Mouse (Mus musculus) midbrain, embryonic 15.5 days (tissue): ENCODE results near the gene Rnasek. TPM values are rescaled to one million over a fixed set of nuclear protein-coding genes. Genes with fewer than 3 reads are reported as not detected.

Experiments
- ATAC-seq: fragments of 200-750 bp; cut with Nextera tagmentation; replicated peaks from 2 replicates; pipeline ENCODE4 v1.8.0; 2017; ENCODE audit warnings: moderate TSS enrichment
- H3K27ac ChIP-seq: fragments of 300-500 bp; sonication (generic); 2 replicates; pipeline ENCODE4 v1.5.1; 2015; ENCODE audit warnings: mild to moderate bottlenecking, inconsistent platforms
- H3K27me3 ChIP-seq: fragments of 300-500 bp; sonication (generic); replicated peaks from 2 replicates; pipeline ENCODE4 v1.6.1; 2015; ENCODE audit warnings: inconsistent platforms
- H3K36me3 ChIP-seq: fragments of 300-500 bp; sonication (generic); replicated peaks from 2 replicates; pipeline ENCODE4 v1.6.1; 2015; ENCODE audit warnings: inconsistent platforms
- H3K4me1 ChIP-seq: fragments of 300-500 bp; sonication (generic); 2 replicates; pipeline ENCODE4 v1.6.1; 2015; ENCODE audit warnings: inconsistent platforms
- H3K4me2 ChIP-seq: fragments of 300-500 bp; sonication (generic); 2 replicates; pipeline ENCODE4 v1.6.1; 2015; ENCODE audit warnings: inconsistent platforms, mild to moderate bottlenecking, moderate library complexity
- H3K4me3 ChIP-seq: fragments of 300-500 bp; sonication (generic); 2 replicates; pipeline ENCODE4 v1.5.1; 2015; ENCODE audit warnings: mild to moderate bottlenecking, inconsistent platforms
- H3K9ac ChIP-seq: fragments of 300-500 bp; sonication (generic); 2 replicates; pipeline ENCODE4 v1.6.1; 2015; ENCODE audit warnings: mild to moderate bottlenecking, inconsistent platforms
- H3K9me3 ChIP-seq: fragments of 300-500 bp; sonication (generic); 2 replicates; pipeline ENCODE4 v1.6.1; 2016; ENCODE audit warnings: inconsistent platforms
- WGBS: fragments of 180-500 bp; shearing (Covaris S2); methylation state at CpG from one replicate; pipeline ENCODE4 v1.1.7; 2015; ENCODE audit warnings: mixed read lengths; 5-methylcytosine and 5-hydroxymethylcytosine counted together
- polyA plus RNA-seq: library from polyadenylated mRNA; unstranded; fragments of >200 nt; fragmentation: Nextera tagmentation; extraction: Ambion mirVana; gene quantifications from 2 replicates; pipeline ENCODE4 v1.2.1, GENCODE M21; 2015

Gene Rnasek
- polyA plus RNA-seq, 1 experiment from 2014 or later: 366 TPM

- H3K27ac ChIP-seq: no peak overlapping the region
- H3K4me3 ChIP-seq: no peak overlapping the region
- no peak for ATAC-seq
- 15% methylated on average over 9 of the region's 9 CpGs for WGBS
- no peak overlapping the region for H3K9ac ChIP-seq
- peaks cover 26% of the 10 kb centered on the region for H3K4me1 ChIP-seq
- H3K36me3 ChIP-seq: 0 out of 2 replicates have a peak, but pooled peaks cover 6% of the 10 kb centered on the region
- no peaks in the 10 kb centered on the region for H3K9me3 ChIP-seq
- peaks cover 38% of the 10 kb centered on the region for H3K27me3 ChIP-seq
- H3K4me2 ChIP-seq: peak overlapping the region; percentile 59; the same call in 1 of the 2 replicates
These were observed 26.7 kb downstream of the Rnasek start for GRCm38 (mm10) chr11:70212896-70213295.

DNA sequence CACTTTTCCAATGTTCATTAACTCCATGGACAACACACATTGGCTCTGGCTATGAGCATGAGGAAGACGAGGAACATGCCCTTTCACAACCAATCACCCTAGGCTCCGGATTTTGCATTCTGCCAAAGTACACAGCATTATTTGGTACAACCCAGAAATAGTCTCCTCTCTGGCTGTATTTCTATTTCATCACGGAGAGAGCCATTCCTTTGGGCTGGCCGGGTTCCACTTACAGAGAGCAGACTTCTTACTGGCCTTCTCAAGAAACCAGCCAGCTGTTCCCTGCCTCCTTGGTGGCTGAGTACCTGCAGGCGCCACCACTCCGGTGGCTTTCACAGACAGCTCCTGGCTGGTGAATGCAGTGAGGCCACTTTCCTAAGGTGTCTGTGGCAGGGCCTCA is 27.2 kb downstream of the Rnasek start, which contains the start of gene Slc16a11:
Gene Slc16a11, plus strand, starts transcription at position 330 of the 400 bp plus-strand sequence.
- WGBS: 68% methylated on average over 6 of the region's 6 CpGs
- Histone ChIP-seq H3K9ac (peak within 1 kb of the TSS; percentile 27; the same call in 1 of the 2 replicates), H3K27ac (no peak within 1 kb of the TSS), H3K27me3 (peaks cover 36% of the 10 kb centered on the region), H3K36me3 (0 out of 2 replicates have a peak, but pooled peaks cover 5% of the 10 kb centered on the region), H3K4me1 (peaks cover 26% of the 10 kb centered on the region), H3K9me3 (no peaks in the 10 kb centered on the region), H3K4me3 (peak within 1 kb of the TSS; percentile 33), H3K4me2 (peak within 1 kb of the TSS; percentile 59)
- no peak for ATAC-seq

GRCm38 (mm10) chr11:70211972-70212371 is 27.7 kb downstream of the Rnasek start:
- WGBS: 69% methylated on average over 6 of the region's 6 CpGs
- no peak overlapping the region for H3K9ac ChIP-seq
- H3K4me3 ChIP-seq: no peak overlapping the region
- no peaks in the 10 kb centered on the region for H3K9me3 ChIP-seq
- peaks cover 35% of the 10 kb centered on the region for H3K27me3 ChIP-seq
- peaks cover 26% of the 10 kb centered on the region for H3K4me1 ChIP-seq
- no peak overlapping the region for H3K4me2 ChIP-seq
- 0 out of 2 replicates have a peak, but pooled peaks cover under 1% of the 10 kb centered on the region for H3K36me3 ChIP-seq
- ATAC-seq: no peak
- no peak overlapping the region for H3K27ac ChIP-seq

DNA sequence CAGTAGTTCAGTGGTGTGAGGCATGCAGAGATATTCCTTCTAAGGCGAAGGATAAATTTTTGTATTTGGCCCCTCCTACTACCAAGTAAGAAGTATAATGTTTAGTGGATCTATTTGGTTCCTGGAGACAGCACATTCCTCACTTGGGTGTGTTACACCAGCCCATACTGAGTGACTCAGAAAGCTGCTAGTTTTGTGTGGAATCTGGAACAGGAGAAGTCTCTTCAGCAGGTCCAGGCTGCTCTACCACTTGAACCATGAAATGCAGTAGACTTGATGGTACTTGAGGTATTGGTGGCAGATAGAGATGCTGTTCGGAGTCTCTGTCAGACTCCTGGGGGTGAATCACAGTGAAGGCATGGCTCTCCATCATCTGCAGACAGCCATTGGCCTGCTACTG is 29.0 kb downstream of the Rnasek start:
- peaks cover 23% of the 10 kb centered on the region for H3K27me3 ChIP-seq
- no peak overlapping the region for H3K4me2 ChIP-seq
- WGBS: 93% methylated on average over 2 of the region's 2 CpGs
- no peaks in the 10 kb centered on the region for H3K36me3 ChIP-seq
- H3K9ac ChIP-seq: no peak overlapping the region
- peaks cover 25% of the 10 kb centered on the region for H3K4me1 ChIP-seq
- H3K27ac ChIP-seq: no peak overlapping the region
- H3K4me3 ChIP-seq: no peak overlapping the region
- no peaks in the 10 kb centered on the region for H3K9me3 ChIP-seq
- ATAC-seq: no peak

DNA sequence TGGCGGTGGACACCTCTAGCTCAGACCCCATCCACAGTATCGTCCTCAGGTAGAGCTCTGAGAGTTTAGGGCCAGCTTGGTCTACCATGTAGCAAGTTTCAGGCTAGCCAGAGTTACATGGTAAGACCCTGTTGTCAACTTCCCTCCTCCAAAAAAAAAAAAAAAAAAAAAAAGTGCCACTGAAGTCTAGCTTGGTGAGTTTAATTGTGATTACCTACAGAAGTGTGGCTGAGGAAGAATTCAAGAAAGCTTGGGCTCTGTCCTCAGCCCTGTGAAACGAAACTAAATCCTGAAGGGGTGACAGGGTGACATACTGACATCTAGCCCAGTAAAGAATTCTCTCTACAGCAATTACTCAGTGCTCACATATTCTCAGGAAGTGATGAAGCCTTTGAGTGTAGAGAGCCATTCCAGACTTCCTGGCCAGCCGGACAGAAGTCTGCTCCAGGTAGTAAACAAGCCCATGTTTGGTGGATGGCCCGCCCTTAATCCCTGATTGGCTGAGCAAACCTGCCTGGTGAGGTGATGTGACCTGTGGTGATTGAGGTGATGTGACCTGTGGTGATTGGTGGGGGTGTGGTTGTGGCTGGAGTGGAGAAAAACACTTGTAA is 30.8 kb downstream of the Rnasek start:
- no peak overlapping the region for H3K9ac ChIP-seq
- no peak overlapping the region for H3K27ac ChIP-seq
- peaks cover 8% of the 10 kb centered on the region for H3K27me3 ChIP-seq
- H3K4me3 ChIP-seq: no peak overlapping the region
- 85% methylated on average over 5 of the region's 5 CpGs for WGBS
- H3K36me3 ChIP-seq: no peaks in the 10 kb centered on the region
- peaks cover 13% of the 10 kb centered on the region for H3K4me1 ChIP-seq
- ATAC-seq: no peak
- H3K4me2 ChIP-seq: no peak overlapping the region
- H3K9me3 ChIP-seq: no peaks in the 10 kb centered on the region

DNA sequence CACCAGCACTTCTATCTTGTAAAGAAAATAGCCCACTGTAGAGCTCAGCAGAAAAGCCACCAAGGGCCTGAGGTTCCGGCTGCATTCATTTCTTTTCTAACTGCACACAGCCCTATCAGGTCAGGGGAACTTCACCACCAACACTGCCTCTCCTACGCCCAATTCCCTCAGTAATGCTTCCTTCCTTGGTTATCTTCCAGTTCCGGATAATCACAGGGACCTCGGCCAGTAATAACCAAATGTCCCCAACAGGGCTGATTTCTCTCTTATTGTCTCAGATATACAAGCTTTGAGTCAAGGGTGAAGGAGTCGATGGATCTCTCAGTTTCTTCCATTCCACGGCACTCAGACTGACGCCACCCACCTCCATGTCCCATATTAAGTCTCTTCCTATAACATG is 32.4 kb downstream of the Rnasek start:
- no peak overlapping the region for H3K9ac ChIP-seq
- H3K9me3 ChIP-seq: no peaks in the 10 kb centered on the region
- no peaks in the 10 kb centered on the region for H3K4me1 ChIP-seq
- no peak for ATAC-seq
- peaks cover under 1% of the 10 kb centered on the region for H3K27me3 ChIP-seq
- H3K36me3 ChIP-seq: no peaks in the 10 kb centered on the region
- no peak overlapping the region for H3K4me3 ChIP-seq
- 87% methylated on average over 7 of the region's 7 CpGs for WGBS
- H3K27ac ChIP-seq: no peak overlapping the region
- no peak overlapping the region for H3K4me2 ChIP-seq

DNA sequence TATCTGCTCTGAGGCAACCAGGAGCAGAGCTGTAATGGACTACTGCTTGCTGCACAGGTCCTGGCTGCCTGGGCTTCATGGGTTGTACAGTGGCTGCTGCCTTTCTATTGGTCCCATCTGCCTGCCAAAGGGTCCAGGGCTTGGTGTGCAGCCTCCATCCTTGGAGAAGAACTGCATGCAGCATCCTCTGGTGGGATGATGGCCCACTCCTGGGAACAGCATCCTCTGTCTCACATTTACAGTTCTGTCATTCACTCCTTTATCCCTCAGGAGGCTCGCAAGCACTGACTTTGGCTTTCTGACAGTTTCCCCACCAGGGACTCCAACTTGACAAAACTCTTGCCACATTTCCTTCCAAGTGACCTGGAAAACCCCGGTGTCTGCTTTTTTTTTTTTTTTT is 32.8 kb downstream of the Rnasek start:
- H3K27me3 ChIP-seq: no peaks in the 10 kb centered on the region
- H3K36me3 ChIP-seq: no peaks in the 10 kb centered on the region
- H3K4me1 ChIP-seq: no peaks in the 10 kb centered on the region
- H3K4me3 ChIP-seq: no peak overlapping the region
- H3K4me2 ChIP-seq: no peak overlapping the region
- ATAC-seq: no peak
- H3K9ac ChIP-seq: no peak overlapping the region
- no peak overlapping the region for H3K27ac ChIP-seq
- H3K9me3 ChIP-seq: no peaks in the 10 kb centered on the region
- 90% methylated on average over 2 of the region's 2 CpGs for WGBS

DNA sequence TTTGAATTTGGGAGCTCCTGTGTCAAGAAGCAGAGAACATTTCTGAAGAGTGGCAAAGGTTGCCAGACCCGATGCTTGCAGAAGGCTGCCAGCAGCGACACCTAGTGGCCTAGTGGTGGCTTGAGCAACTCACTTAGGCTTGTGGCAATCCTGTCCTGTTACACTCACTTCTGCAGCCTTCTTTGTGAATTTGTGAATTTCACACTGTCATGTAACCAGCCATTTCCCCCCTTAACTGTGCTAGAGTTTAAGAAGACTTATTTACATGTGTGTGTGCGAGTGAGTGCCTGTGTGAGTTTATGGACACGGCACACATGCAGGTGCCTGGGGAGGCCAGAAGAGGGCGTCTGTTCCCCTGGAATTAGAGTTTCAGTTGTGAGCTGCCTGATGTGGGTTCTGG is 38.0 kb downstream of the Rnasek start:
- WGBS: 43% methylated on average over 5 of the region's 5 CpGs
- no peak overlapping the region for H3K9ac ChIP-seq
- H3K27me3 ChIP-seq: no peaks in the 10 kb centered on the region
- H3K4me3 ChIP-seq: no peak overlapping the region
- H3K4me2 ChIP-seq: no peak overlapping the region
- H3K9me3 ChIP-seq: no peaks in the 10 kb centered on the region
- no peak overlapping the region for H3K27ac ChIP-seq
- no peak for ATAC-seq
- H3K36me3 ChIP-seq: no peaks in the 10 kb centered on the region
- no peaks in the 10 kb centered on the region for H3K4me1 ChIP-seq

GRCm38 (mm10) chr11:70200036-70200608 is 39.5 kb downstream of the Rnasek start:
- ATAC-seq: no peak
- H3K27me3 ChIP-seq: no peaks in the 10 kb centered on the region
- no peaks in the 10 kb centered on the region for H3K9me3 ChIP-seq
- H3K4me2 ChIP-seq: no peak overlapping the region
- H3K4me3 ChIP-seq: no peak overlapping the region
- no peaks in the 10 kb centered on the region for H3K36me3 ChIP-seq
- H3K27ac ChIP-seq: no peak overlapping the region
- H3K4me1 ChIP-seq: no peaks in the 10 kb centered on the region
- 91% methylated on average over 5 of the region's 5 CpGs for WGBS
- H3K9ac ChIP-seq: no peak overlapping the region

DNA sequence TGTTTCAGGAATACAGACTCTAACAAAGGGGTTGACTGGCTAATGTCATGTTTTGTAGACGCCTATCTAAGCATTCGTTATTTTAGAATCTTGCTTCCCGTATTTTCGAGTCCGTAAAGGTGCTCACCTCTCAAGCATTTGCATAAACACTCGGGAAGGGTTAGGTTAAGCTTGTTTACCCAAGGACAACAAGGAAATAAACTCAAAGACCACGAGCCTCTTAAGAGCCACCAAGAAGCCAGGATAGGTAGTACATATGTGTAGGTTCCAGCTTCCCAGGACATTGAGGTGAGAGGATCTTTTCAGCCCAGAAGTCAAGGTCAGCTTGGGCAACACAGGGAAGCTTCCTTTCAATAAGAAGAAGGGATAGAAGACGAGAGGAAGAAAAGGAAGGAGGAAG is 40.5 kb downstream of the Rnasek start:
- Histone ChIP-seq H3K4me1 (no peaks in the 10 kb centered on the region), H3K4me3 (no peak overlapping the region), H3K27me3 (no peaks in the 10 kb centered on the region), H3K9me3 (no peaks in the 10 kb centered on the region), H3K9ac (no peak overlapping the region), H3K27ac (no peak overlapping the region), H3K4me2 (no peak overlapping the region), H3K36me3 (no peaks in the 10 kb centered on the region)
- no peak for ATAC-seq
- WGBS: 83% methylated on average over 8 of the region's 8 CpGs

DNA sequence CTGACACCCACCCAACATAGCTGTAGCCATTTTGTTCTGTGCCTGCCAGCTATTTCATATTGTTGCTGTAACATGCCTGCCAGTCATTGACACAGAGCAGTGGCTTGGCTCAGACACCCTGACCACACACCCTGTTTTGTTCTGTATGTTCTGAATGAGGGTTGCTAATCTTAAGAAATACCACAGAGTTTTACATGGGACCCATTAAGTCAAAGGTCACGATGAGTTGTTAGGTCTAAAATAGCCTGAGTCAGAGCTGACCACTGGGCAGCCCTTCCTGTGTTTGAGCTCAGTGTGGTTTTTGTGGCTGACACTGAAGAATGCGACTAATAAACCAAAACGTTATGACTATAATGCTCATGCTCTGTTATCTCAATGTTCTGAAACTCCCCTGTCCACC is 41.3 kb downstream of the Rnasek start:
- Histone ChIP-seq H3K9ac (no peak overlapping the region), H3K4me1 (no peaks in the 10 kb centered on the region), H3K4me2 (no peak overlapping the region), H3K27me3 (no peaks in the 10 kb centered on the region), H3K27ac (no peak overlapping the region), H3K36me3 (no peaks in the 10 kb centered on the region), H3K4me3 (no peak overlapping the region), H3K9me3 (no peaks in the 10 kb centered on the region)
- 90% methylated on average over 3 of the region's 3 CpGs for WGBS
- no peak for ATAC-seq

DNA sequence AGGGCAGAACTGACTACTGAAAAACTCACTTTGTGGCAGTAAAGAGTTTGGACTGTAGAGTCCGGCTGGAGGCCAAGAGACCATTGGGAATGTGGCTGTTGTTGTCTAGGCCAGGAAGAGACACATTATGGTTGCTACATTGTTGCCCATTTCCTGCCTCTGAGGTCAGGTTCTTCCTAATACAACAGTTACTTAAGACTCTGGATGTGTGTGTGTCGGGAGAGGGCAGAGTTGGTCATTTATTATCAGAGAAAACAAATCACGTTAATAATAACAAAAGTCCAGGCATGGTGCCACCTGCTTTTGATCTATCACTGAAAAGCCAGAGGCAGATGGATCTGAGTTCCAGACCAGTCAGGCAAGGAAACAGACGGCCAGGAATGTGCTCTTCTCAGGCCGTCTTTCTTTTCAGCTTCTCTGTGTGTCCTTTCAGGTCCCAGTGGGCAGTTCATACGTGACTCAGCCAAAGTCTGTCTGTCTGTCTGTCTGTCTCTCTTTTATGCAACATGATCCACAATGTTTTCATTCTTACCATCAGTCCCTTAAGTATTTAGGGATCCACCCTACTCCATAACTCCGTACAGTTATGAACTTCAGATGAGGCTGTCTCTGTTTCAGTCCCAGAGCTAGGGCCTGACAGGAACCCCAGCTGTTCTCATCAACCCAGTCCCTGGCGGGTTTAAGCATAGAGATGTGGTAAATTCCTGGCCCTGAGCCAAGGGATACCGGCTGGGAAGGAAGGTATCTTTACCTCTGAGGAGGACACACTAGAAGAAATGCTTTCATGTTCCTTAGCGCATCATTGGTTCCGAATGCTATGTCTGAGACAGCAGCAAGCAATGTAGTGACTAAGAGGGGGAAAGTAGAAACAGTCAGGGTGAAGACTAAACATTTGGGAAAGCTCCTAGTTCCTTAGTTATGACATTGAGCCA is 46.0 kb downstream of the Rnasek start:
- no peak overlapping the region for H3K9ac ChIP-seq
- no peaks in the 10 kb centered on the region for H3K27me3 ChIP-seq
- H3K9me3 ChIP-seq: no peaks in the 10 kb centered on the region
- H3K4me3 ChIP-seq: no peak overlapping the region
- no peak overlapping the region for H3K27ac ChIP-seq
- H3K36me3 ChIP-seq: no peaks in the 10 kb centered on the region
- WGBS: 62% methylated on average over 11 of the region's 11 CpGs
- ATAC-seq: no peak
- H3K4me1 ChIP-seq: no peaks in the 10 kb centered on the region
- H3K4me2 ChIP-seq: no peak overlapping the region
